Mouse (Mus musculus): Measurements from ENCODE around the gene Arrdc2. TPM values are rescaled to one million over a fixed set of nuclear protein-coding genes. Genes with fewer than 3 reads are reported as not detected.
"Not testable (repeated sequence)": the region's sequence is repeated elsewhere in the genome, so short reads cannot be mapped to it uniquely, and the experiment has no call there.

Arrdc2 gene
- polyA plus RNA-seq, 1 experiment from 2014 or later = 6.9 TPM

- Histone ChIP-seq H3K27me3 (replicated peaks; ENCODE audit: control insufficient read depth, insufficient read depth, low read length) (no peaks in the 10 kb centered on the region), H3K36me3 (ENCODE audit: control insufficient read depth, insufficient read depth) (peaks cover 10% of the 10 kb centered on the region; the same call in 1 of the 2 replicates), H3K9ac (ENCODE audit: low read depth, low read length) (no peak overlapping the region), H3K9me3 (ENCODE audit: control insufficient read depth) (no peaks in the 10 kb centered on the region), H3K4me1 (replicated peaks; ENCODE audit: control insufficient read depth, insufficient read depth, low read length) (no peaks in the 10 kb centered on the region), H3K4me2 (replicated peaks; ENCODE audit: low read depth) (no peak overlapping the region), H3K4me3 (ENCODE audit: low read depth, low read length) (no peak overlapping the region), H3K27ac (ENCODE audit: low read depth, low read length) (no peak overlapping the region)
- ATAC-seq = no peak
- TF ChIP-seq CTCF (IDR thresholded peaks at IDR 0.05; ENCODE audit: low read depth) = no peak
- 72% methylated on average over 8 of the region's 8 CpGs for WGBS
Observed at GRCm38 (mm10) chr8:70831517-70831916, 8.0 kb downstream of the Arrdc2 start.

- H3K9me3 ChIP-seq (ENCODE audit: control insufficient read depth) = no peaks in the 10 kb centered on the region
- no peak overlapping the region for H3K4me2 ChIP-seq (replicated peaks; ENCODE audit: low read depth)
- no peak for TF ChIP-seq CTCF (IDR thresholded peaks at IDR 0.05; ENCODE audit: low read depth)
- H3K4me1 ChIP-seq (replicated peaks; ENCODE audit: control insufficient read depth, insufficient read depth, low read length) = no peaks in the 10 kb centered on the region
- no peak overlapping the region for H3K9ac ChIP-seq (ENCODE audit: low read depth, low read length)
- 70% methylated on average over 1 of the region's 1 CpGs for WGBS
- no peaks in the 10 kb centered on the region for H3K27me3 ChIP-seq (replicated peaks; ENCODE audit: control insufficient read depth, insufficient read depth, low read length)
- no peak overlapping the region for H3K27ac ChIP-seq (ENCODE audit: low read depth, low read length)
- no peak for ATAC-seq
- H3K4me3 ChIP-seq (ENCODE audit: low read depth, low read length) = no peak overlapping the region
- no peaks in the 10 kb centered on the region for H3K36me3 ChIP-seq (ENCODE audit: control insufficient read depth, insufficient read depth)
Observed at GRCm38 (mm10) chr8:70827796-70828195, 11.7 kb downstream of the Arrdc2 start.

- H3K4me1 ChIP-seq (replicated peaks; ENCODE audit: control insufficient read depth, insufficient read depth, low read length) = no peaks in the 10 kb centered on the region
- no peak overlapping the region for H3K9ac ChIP-seq (ENCODE audit: low read depth, low read length)
- peak; percentile 37 for TF ChIP-seq CTCF (IDR thresholded peaks at IDR 0.05; ENCODE audit: low read depth)
- H3K27ac ChIP-seq (ENCODE audit: low read depth, low read length) = no peak overlapping the region
- ATAC-seq = no peak
- 91% methylated on average over 2 of the region's 2 CpGs for WGBS
- H3K4me3 ChIP-seq (ENCODE audit: low read depth, low read length) = no peak overlapping the region
- no peaks in the 10 kb centered on the region for H3K36me3 ChIP-seq (ENCODE audit: control insufficient read depth, insufficient read depth)
- no peak overlapping the region for H3K4me2 ChIP-seq (replicated peaks; ENCODE audit: low read depth)
- H3K27me3 ChIP-seq (replicated peaks; ENCODE audit: control insufficient read depth, insufficient read depth, low read length) = no peaks in the 10 kb centered on the region
- H3K9me3 ChIP-seq (ENCODE audit: control insufficient read depth) = no peaks in the 10 kb centered on the region
Observed at GRCm38 (mm10) chr8:70827010-70827409, 12.5 kb downstream of the Arrdc2 start.

- no peaks in the 10 kb centered on the region for H3K9me3 ChIP-seq (ENCODE audit: control insufficient read depth)
- no peak overlapping the region for H3K9ac ChIP-seq (ENCODE audit: low read depth, low read length)
- H3K4me1 ChIP-seq (replicated peaks; ENCODE audit: control insufficient read depth, insufficient read depth, low read length) = no peaks in the 10 kb centered on the region
- H3K4me3 ChIP-seq (ENCODE audit: low read depth, low read length) = no peak overlapping the region
- H3K27me3 ChIP-seq (replicated peaks; ENCODE audit: control insufficient read depth, insufficient read depth, low read length) = no peaks in the 10 kb centered on the region
- no peak for ATAC-seq
- no peak for TF ChIP-seq CTCF (IDR thresholded peaks at IDR 0.05; ENCODE audit: low read depth)
- H3K36me3 ChIP-seq (ENCODE audit: control insufficient read depth, insufficient read depth) = no peaks in the 10 kb centered on the region
- H3K27ac ChIP-seq (ENCODE audit: low read depth, low read length) = no peak overlapping the region
- no peak overlapping the region for H3K4me2 ChIP-seq (replicated peaks; ENCODE audit: low read depth)
- WGBS = 78% methylated on average over 8 of the region's 8 CpGs
Observed at GRCm38 (mm10) chr8:70825816-70826215, 13.7 kb downstream of the Arrdc2 start.

GRCm38 (mm10) chr8:70823802-70824201 lies 15.7 kb downstream of the Arrdc2 start:
- Histone ChIP-seq H3K4me3 (ENCODE audit: low read depth, low read length) (no peak overlapping the region), H3K27me3 (replicated peaks; ENCODE audit: control insufficient read depth, insufficient read depth, low read length) (0 out of 2 replicates have a peak, but pooled peaks cover 2% of the 10 kb centered on the region), H3K4me2 (replicated peaks; ENCODE audit: low read depth) (no peak overlapping the region), H3K4me1 (replicated peaks; ENCODE audit: control insufficient read depth, insufficient read depth, low read length) (no peaks in the 10 kb centered on the region), H3K9ac (ENCODE audit: low read depth, low read length) (no peak overlapping the region), H3K36me3 (ENCODE audit: control insufficient read depth, insufficient read depth) (no peaks in the 10 kb centered on the region), H3K9me3 (ENCODE audit: control insufficient read depth) (no peaks in the 10 kb centered on the region), H3K27ac (ENCODE audit: low read depth, low read length) (no peak overlapping the region)
- no peak for TF ChIP-seq CTCF (IDR thresholded peaks at IDR 0.05; ENCODE audit: low read depth)
- WGBS = 85% methylated on average over 7 of the region's 7 CpGs
- ATAC-seq = no peak

GRCm38 (mm10) chr8:70822594-70822993 lies 16.9 kb downstream of the Arrdc2 start:
- WGBS = 89% methylated on average over 3 of the region's 3 CpGs
- H3K4me3 ChIP-seq (ENCODE audit: low read depth, low read length); H3K4me1 ChIP-seq (replicated peaks; ENCODE audit: control insufficient read depth, insufficient read depth, low read length); ATAC-seq; H3K27ac ChIP-seq (ENCODE audit: low read depth, low read length); H3K36me3 ChIP-seq (ENCODE audit: control insufficient read depth, insufficient read depth); H3K9me3 ChIP-seq (ENCODE audit: control insufficient read depth); H3K9ac ChIP-seq (ENCODE audit: low read depth, low read length); H3K4me2 ChIP-seq (replicated peaks; ENCODE audit: low read depth); H3K27me3 ChIP-seq (replicated peaks; ENCODE audit: control insufficient read depth, insufficient read depth, low read length): not testable (repeated sequence)

- Histone ChIP-seq H3K4me2 (replicated peaks; ENCODE audit: low read depth) (no peak overlapping the region), H3K9me3 (ENCODE audit: control insufficient read depth) (0 out of 2 replicates have a peak, but pooled peaks cover 3% of the 10 kb centered on the region), H3K27me3 (replicated peaks; ENCODE audit: control insufficient read depth, insufficient read depth, low read length) (0 out of 2 replicates have a peak, but pooled peaks cover 2% of the 10 kb centered on the region), H3K27ac (ENCODE audit: low read depth, low read length) (no peak overlapping the region), H3K9ac (ENCODE audit: low read depth, low read length) (no peak overlapping the region), H3K4me1 (replicated peaks; ENCODE audit: control insufficient read depth, insufficient read depth, low read length) (peaks cover 1% of the 10 kb centered on the region; the same call in 1 of the 2 replicates), H3K4me3 (ENCODE audit: low read depth, low read length) (no peak overlapping the region), H3K36me3 (ENCODE audit: control insufficient read depth, insufficient read depth) (no peaks in the 10 kb centered on the region)
- no peak for ATAC-seq
- 45% methylated on average over 11 of the region's 11 CpGs for whole genome bisulfite sequencing
- TF ChIP-seq CTCF (IDR thresholded peaks at IDR 0.05; ENCODE audit: low read depth) = no peak
Observed at GRCm38 (mm10) chr8:70821992-70822391, 17.5 kb downstream of the Arrdc2 start.

Data from intestine, postnatal 0 days (tissue).